Mouse (Mus musculus): ENCODE data around the gene Tnfaip1.
"Not testable (repeated sequence)": the region's sequence is repeated elsewhere in the genome, so short reads cannot be mapped to it uniquely, and the experiment has no call there.

The Tnfaip1 gene

GRCm38 (mm10) chr11:78536690-78537084 is 555 bp upstream of the Tnfaip1 start:
- DNase-seq, result no peak

GRCm38 (mm10) chr11:78535376-78536079 is 604 bp downstream of the Tnfaip1 start:
- peak; percentile 29 to 54 for DNase-seq

- no peak for DNase-seq
Measured at GRCm38 (mm10) chr11:78534516-78534915, 1.6 kb downstream of the Tnfaip1 start.

- DNase-seq, result not testable (repeated sequence)
Measured at GRCm38 (mm10) chr11:78531515-78531914, 4.6 kb downstream of the Tnfaip1 start.

- peak; percentile 54 to 69 for DNase-seq
Measured at GRCm38 (mm10) chr11:78531046-78531445, 5.1 kb downstream of the Tnfaip1 start.

GRCm38 (mm10) chr11:78530001-78530400 is 6.1 kb downstream of the Tnfaip1 start:
- DNase-seq, result no peak

GRCm38 (mm10) chr11:78528714-78529113 is 7.4 kb downstream of the Tnfaip1 start:
- DNase-seq, result peak; percentile 41 to 48

- no peak for DNase-seq
Measured at GRCm38 (mm10) chr11:78524838-78525237, 11.3 kb downstream of the Tnfaip1 start.

- DNase-seq, result no peak
Measured at GRCm38 (mm10) chr11:78523241-78523955, 12.7 kb downstream of the Tnfaip1 start.

- peak; percentile 29 to 41 for DNase-seq
Measured at GRCm38 (mm10) chr11:78522481-78522997, 13.6 kb downstream of the Tnfaip1 start.

GRCm38 (mm10) chr11:78521880-78522279 is 14.3 kb downstream of the Tnfaip1 start:
- no peak for DNase-seq

GRCm38 (mm10) chr11:78518931-78519330 is 17.2 kb downstream of the Tnfaip1 start:
- no peak for DNase-seq

GRCm38 (mm10) chr11:78515549-78516325 is 20.4 kb downstream of the Tnfaip1 start:
- DNase-seq, result peak in 1 of 2 experiments; percentile 22

GRCm38 (mm10) chr11:78513106-78513790 is 22.9 kb downstream of the Tnfaip1 start:
- DNase-seq, result no peak

- peak; percentile 93 to 96 for DNase-seq
Measured at GRCm38 (mm10) chr11:78512025-78512957, 23.8 kb downstream of the Tnfaip1 start, which contains the start of the genes Tmem199 and Poldip2. Gene Tmem199 (minus strand): TSS chr11:78512172. Gene Poldip2 (plus strand): TSS chr11:78512193.

- DNase-seq, result peak; percentile 46 to 52
Measured at GRCm38 (mm10) chr11:78509148-78509547, 27.0 kb downstream of the Tnfaip1 start.

- no peak for DNase-seq
Measured at GRCm38 (mm10) chr11:78505430-78505829, 30.7 kb downstream of the Tnfaip1 start.

GRCm38 (mm10) chr11:78502909-78503650 is 33.1 kb downstream of the Tnfaip1 start, which contains the start of gene Sebox:
Gene Sebox (plus strand): TSS chr11:78503447.
- no peak for DNase-seq

GRCm38 (mm10) chr11:78501529-78501928 is 34.6 kb downstream of the Tnfaip1 start:
- DNase-seq, result no peak

GRCm38 (mm10) chr11:78500623-78501202 is 35.4 kb downstream of the Tnfaip1 start:
- DNase-seq, result no peak
